Mouse (Mus musculus): ENCODE measurements around the gene Adgrl1.
"Not testable (repeated sequence)": the region's sequence is repeated elsewhere in the genome, so short reads cannot be mapped to it uniquely, and the experiment has no call there.

Adgrl1 gene

DNA sequence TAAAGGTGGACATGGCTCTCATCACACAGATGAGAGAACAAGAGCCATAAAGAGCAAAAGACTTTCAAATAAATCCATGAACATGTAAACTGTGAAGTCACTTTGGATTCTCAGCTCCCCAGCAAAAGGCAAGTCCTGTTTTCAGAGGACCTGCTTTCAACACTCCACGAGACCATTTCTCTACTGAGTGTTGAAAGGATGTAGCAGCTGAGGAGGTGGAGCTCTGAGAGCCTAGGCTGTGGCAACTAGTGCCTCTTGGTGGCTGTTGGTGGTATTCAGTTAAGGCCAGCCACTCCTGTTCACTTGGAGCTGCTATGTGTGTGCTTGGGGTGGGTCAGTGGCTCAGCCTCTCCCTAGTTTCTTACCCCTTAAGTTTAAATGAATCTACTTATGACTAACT is 56.9 kb downstream of the Adgrl1 start:
- DNase-seq: no peak

DNA sequence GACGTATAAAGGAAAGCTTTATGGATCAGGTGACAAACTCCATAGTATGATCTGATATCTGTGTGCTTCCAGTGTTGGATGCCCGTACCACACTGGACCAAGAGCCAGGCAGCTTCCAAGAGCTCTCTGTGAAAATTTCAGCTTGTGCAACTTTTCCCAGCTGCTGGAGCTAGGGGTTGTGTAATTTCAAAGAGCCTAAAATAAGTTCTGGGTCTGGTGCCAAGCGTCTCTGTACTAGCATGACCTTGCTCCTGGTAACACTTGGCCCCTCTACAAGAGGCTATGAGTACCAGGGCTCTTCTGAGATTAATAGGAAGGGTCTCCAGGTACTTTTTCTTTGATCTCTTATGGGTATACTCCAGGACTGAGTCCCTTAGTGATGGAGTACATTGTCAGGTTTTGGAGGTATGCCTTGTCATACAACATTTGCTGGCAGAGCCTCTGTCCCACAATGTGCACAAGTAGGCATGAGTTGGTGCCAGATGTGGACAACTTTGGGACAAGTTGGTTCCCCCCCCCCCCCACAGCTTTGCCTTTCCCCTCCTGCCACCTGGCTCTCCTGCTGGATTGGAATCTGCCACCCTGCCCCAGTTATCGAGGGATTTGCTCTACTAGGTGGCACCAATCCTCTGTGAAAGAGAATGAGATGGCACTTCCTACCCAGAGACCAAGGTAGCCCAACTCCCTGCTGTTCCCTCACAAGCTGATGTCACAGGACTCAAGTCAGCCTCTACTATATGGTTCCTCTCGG is 64.3 kb downstream of the Adgrl1 start:
- DNase-seq: peak; percentile 75 to 85

- no peak for DNase-seq
These were observed 67.8 kb downstream of the Adgrl1 start for GRCm38 (mm10) chr8:83967701-83968100.

DNA sequence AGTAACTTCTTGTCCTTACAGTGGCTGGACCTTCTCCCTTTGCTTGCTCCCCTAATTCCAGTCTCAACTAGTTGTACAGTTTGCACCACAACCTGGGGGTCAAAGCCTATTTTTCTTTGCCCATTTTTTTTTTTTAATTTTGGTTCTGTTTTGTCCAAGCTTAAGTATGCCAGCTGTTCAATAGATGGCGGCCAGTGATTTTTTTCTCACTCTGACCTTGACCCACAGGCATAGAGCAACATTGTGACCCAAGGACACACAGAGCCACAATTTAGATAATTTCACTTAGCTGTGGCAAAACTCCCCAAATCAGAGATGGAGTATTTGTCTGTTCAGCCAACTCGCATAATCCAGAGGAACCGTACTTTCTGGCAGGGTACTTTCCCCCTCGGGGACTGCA is 71.2 kb downstream of the Adgrl1 start:
- no peak for DNase-seq

DNA sequence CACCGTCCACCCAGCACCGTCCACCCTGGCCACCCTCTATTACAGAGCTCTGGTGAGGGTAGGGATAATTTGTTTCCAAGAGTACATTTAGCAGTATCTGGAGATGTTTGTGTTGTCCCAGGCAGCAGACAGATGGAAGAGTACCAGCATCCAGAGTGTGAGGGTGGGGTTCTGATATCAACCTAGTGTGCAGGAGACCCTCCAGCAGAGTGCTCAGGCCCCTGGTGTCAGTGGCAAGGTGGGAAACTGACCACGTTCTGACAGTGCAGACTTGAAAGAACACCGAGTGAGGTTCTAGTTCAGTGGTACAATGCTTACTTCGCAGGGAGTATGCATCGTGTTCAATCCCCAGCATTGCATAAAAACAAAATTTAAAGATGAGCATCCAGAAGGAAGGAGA is 71.8 kb downstream of the Adgrl1 start:
- no peak for DNase-seq

DNA sequence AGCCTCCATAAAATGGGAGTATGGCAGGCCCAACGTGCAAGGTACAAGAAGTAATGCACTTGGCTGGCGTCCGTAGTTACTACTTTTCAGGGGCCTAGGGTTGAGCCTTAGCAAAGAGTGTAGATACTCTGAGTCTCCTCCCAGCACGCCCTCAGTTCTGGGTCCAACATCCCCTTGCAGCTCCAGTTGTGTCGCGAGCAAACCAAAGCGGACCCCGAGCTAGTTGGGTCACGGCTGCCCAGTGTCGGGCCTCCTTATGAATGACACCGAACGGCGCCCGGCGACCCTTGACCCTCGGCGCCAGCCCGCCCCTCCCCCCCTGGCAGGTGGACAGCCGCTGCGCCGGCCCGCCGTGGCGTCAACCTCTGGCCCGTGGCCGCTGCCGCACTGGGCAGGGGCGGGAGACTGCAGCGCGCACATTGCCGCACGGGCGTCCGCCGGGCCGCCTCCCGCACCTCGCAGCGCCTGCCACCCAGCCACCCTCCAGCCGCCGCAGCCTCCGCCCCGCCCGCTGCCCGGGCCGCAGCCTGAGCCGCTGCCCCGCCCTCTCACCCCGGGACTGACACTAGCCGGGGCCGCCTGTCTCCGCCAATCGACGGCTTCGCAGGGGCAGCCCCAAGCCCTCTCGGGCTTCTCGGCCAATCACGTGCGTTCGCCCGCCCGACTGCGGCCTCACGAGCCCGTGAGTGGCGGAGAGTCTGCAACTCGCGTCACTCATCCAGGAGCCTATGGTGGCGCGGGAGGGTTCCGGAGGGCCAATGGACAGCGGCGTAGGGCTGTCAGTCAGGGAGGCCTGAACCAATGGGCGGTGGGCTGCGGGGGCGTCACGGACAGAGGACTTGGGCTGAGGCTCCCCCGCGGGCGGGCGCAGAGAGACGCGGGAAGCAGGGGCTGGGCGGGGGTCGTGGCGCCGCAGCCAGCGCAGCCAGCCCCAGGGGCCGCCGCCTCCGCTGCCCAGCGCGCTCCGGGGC is 72.5 kb downstream of the Adgrl1 start, which contains the start of gene Prkaca:
Gene Prkaca (plus strand): TSS at position 844 of the 971 bp plus-strand sequence.
- peak; percentile 99 for DNase-seq

GRCm38 (mm10) chr8:83973161-83974031 is 73.5 kb downstream of the Adgrl1 start:
- no peak for DNase-seq

DNA sequence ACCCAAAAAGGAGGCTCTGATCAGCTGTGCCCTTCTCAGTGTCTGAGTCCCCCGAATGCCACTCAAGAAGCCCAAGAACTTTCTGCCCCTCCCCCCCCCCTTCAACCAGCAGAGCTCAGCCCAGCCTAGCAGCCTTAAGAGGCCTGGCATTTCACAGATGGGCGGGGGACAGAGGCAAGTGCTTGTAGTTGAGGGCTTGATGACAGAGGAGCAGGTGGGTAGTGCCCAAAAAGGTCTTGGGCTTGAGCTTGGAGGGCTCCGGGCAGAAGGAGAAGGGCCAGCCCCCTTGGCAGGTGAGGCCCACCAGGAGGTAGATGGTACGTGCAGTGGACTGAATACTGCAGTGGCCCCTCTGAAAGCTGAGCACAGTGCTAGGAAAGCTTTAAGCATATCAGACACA is 74.6 kb downstream of the Adgrl1 start:
- peak; percentile 64 to 72 for DNase-seq

- peak; percentile 28 to 47 for DNase-seq
These were observed 76.3 kb downstream of the Adgrl1 start for GRCm38 (mm10) chr8:83976101-83976630.

GRCm38 (mm10) chr8:83976779-83977350 is 77.0 kb downstream of the Adgrl1 start:
- DNase-seq: no peak

GRCm38 (mm10) chr8:83977646-83978045 is 77.7 kb downstream of the Adgrl1 start:
- DNase-seq: peak in 1 of 2 experiments; percentile 38

DNA sequence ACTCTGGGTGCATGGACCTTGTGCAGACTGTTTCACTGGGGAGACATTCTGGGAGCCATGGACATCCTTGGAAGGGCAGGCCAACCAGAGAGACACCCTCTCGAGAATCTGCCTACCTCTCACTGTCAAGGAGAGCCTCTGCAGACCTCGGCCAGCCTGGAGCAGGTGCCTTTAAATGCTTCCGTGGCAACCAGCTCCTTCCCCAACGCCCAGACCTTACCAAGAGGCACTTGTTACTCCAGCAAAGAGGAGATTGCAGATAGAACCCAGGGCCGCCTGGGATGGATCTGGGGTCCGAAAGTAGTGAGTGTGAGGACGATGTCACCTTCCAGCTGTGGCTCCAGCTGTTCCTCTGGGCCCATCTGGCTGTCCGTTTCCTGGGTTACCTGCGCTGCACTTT is 78.3 kb downstream of the Adgrl1 start:
- DNase-seq: no peak

DNA sequence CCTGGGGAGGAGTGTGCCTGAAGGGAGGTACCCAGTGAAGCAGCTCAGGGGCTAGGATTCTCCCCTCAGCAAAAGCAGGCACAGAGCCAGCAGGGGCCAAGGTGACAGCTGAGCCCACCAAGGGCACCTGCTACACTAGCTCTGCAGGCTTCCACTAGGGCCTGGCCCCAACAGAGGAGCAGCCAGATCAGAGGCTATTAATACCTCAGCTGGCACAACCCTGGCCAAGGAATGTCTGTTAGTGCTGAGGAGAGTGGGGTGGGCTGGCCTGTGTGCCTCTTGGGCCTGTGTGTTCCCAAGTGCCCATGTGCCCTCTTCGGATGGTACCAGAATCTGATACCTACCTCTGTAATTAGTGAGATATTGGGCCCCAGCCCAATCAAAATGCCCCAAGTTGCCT is 80.3 kb downstream of the Adgrl1 start:
- no peak for DNase-seq

DNA sequence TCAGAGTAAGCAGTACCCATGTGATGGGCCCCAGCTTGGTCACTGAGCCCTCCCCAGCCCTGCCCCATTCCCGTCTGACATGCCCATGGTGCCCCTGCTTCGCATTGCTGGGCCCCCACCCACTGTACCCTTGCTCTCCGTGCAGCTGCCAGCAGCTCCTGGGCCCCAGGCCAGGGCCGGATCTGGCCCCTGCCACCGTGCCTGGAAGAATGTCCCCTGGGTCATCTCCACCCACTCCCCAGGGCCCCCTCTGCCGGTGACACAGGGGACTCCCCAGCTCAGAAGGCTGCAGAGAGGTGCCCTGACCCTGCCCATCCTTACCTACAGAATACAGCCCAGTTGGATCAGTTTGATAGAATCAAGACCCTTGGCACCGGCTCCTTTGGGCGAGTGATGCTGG is 80.9 kb downstream of the Adgrl1 start:
- DNase-seq: no peak

GRCm38 (mm10) chr8:83981533-83981932 is 81.6 kb downstream of the Adgrl1 start:
- DNase-seq: no peak

DNA sequence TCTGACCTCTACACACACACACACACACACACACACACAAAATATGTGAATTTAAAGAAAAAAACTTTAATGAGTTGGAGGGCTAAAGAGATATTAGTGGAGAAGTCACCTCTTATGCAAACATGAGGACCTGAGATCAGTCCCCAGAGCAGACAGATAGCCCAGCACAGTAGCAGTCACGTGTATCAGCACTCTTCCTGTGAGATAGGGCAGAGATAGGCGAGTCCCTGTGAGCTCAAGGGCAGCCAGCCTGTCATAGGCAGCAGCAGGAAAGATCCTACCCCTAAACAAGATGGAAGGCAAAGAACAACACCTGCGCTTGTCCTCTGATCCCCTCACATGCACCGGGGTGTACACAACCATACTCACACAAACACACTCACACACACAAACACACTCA is 82.5 kb downstream of the Adgrl1 start:
- DNase-seq: no peak

DNA sequence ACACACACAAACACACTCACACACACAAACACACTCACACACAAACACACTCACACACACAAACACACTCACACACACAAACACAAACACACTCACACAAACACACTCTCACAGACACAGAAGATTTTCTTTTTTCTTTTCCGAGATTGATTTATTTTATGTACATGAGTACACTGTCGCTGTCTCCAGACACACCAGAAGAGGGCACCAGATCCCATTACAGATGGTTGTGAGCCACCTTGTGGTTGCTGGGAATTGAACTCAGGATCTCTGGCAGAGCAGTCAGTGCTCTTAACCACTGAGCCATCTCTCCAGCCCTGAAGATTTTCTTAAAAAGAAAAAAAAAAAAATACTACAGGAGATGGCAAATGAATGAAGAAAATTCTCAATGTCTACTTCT is 83.3 kb downstream of the Adgrl1 start:
- not testable (repeated sequence) for DNase-seq

- DNase-seq: no peak
These were observed 89.3 kb downstream of the Adgrl1 start for GRCm38 (mm10) chr8:83989243-83989642.

DNA sequence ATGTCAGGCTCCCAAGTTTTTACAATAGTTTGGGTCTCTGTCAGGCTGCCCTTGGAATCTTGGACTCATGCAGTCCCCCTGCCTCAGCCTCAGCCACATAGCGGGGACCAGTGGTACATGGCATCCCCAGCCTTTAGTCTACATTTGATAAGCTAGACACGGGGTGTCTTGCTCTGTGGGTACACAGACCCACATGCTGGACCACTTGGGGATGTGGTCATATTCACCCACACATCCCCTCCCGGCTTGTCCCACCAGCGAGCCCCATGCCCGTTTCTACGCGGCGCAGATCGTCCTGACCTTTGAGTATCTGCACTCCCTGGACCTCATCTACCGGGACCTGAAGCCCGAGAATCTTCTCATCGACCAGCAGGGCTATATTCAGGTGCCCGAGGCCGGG is 90.3 kb downstream of the Adgrl1 start:
- DNase-seq: no peak

Measured in lung, adult 18-20 months (tissue).